Mouse (Mus musculus) left cerebral cortex, adult 11 months (tissue): ENCODE data around the gene Cbr2.
"Not testable (repeated sequence)": the region's sequence is repeated elsewhere in the genome, so short reads cannot be mapped to it uniquely, and the experiment has no call there.

ENCODE experiments used
- DNase-seq: peaks from one replicate; pipeline ENCODE4 v3.0.0; 2022; ENCODE audit warnings: low spot score

Cbr2 gene

GRCm38 (mm10) chr11:120731858-120732680, at the start of gene Cbr2:
Cbr2 (minus strand) TSS chr11:120732114.
- DNase-seq, result no peak

- not testable (repeated sequence) for DNase-seq
Measured at GRCm38 (mm10) chr11:120781361-120781760, 49.4 kb upstream of the Cbr2 start.

DNA sequence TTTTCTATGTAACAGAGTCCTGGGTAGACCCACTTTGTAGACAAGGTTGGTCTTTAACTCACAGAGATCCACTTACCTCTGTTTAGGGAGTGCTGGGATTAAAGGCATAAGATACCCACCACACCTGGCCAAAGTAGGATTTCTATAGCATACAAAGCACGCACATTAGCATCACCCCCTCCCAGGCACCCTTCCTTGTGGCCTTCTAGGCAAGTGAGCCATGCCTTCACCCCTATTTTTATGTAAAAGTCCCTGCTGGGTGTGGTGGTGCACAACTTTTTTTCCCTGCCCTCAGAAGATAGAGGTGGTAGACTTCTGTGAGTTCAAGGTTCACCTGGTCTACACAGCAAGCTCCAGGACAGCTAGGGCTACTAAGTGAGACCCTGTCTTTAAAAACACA, 48.0 kb upstream of the Cbr2 start:
- DNase-seq, result no peak

- DNase-seq, result no peak
Measured at GRCm38 (mm10) chr11:120777123-120777522, 45.2 kb upstream of the Cbr2 start.

DNA sequence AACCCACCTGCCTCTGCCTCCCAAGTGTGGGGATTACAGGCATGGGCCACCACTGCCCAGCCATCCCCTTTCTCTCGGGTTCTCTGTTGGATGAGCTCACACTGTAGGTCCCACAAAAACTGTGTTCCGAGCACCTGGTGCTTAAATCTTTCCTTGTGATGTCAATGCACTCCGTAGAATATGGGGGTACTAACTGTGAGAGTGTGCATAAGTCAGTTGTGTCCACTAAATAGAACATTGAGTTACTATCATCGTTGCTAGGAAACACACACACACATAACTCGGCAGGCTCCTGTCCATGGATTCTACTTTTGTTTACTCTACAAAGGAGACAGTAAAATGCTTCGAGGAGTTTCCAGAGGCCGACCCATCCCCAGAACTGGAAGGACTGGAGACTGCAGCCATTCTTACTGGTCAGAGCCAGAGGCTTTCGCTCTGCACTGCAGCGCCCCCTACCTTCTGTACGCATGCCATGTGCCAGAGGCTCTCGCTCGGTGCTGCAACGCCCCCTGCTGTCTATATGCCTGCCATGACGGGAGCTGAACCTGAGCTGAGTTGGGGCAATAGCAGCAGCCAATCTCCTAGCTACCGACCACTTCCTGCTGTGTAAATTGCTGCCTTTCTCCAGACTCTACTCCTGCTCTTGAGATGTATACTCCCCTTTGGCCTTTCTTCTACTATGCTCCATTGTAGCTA, 44.0 kb upstream of the Cbr2 start:
- peak; percentile 87 for DNase-seq

- DNase-seq, result no peak
Measured at GRCm38 (mm10) chr11:120773463-120774190, 41.7 kb upstream of the Cbr2 start.

DNA sequence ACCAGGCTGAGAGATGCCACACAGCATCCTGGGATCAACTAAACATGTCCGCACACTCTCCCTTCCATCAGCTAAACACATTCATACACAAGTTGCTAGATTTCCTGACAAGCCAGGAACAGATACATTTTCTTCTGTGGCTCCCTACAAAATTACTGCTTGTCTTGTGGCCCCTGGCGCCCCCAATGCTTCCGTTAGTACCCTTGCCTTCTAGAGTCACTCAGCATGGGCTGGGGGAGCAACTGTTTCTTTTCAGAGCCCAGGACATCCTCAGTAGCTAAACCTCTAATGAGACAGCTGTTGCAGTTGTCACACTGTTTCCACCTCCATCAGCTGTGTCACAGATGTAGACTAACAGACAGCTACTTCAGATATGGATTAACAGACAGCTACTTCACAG, 40.8 kb upstream of the Cbr2 start:
- DNase-seq, result no peak

DNA sequence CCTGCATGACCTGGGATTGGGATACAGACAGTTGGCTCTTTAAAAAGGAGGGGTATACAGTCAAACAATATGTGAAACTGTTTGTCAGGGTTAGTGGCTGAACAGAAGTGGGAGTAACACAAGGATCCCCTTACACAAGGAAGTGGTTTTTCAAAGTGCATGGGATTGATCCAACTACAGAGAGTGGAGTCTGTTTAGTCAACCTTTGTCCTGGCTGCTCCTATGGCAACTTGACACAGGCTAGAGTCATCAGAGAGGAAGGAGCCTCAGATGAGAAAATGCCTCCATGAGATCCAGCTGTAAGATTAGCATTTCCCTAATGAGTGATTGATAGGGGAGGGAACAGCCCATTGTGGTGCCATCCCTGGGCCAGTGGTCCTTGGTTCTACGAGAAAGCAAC, 36.3 kb upstream of the Cbr2 start:
- no peak for DNase-seq

DNA sequence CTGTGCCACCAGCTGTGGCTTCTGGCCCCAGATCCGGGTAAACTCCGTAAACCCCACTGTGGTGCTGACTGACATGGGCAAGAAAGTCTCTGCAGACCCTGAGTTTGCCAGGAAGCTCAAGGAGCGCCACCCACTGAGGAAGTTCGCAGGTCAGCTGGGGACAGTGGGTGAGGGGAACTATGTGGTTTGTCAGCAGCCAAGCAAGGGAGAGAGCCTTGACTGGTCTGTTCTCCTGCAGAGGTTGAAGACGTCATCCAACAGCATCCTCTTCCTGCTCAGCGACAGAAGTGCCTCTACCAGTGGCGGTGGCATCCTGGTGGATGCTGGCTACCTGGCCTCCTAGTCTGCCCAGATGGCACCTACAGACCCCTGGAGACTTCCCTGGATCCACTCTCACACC, 35.1 kb upstream of the Cbr2 start:
- DNase-seq, result not testable (repeated sequence)

- not testable (repeated sequence) for DNase-seq
Measured at GRCm38 (mm10) chr11:120763121-120763999, 31.4 kb upstream of the Cbr2 start.

DNA sequence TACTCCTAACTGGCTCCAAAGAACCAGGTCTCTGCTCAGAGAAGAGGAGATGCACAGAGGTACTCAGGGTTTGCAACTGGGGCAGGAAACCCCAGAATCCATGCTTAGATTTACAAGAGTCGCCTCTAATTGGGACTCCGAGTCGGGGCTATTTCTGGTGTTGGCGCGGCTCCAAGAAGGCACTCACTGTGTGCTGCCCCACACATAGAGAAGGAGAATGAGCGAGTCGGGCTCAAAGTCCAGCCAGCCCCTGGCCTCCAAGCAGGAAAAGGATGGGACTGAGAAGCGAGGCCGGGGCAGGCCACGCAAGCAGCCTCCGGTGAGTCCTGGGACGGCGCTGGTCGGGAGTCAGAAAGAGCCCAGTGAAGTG, 30.7 kb upstream of the Cbr2 start, which contains the start of gene Hmga1b:
TSS of gene Hmga1b (plus strand) at position 123 of the 370 bp plus-strand sequence.
- DNase-seq, result not testable (repeated sequence)

- DNase-seq, result no peak
Measured at GRCm38 (mm10) chr11:120761811-120762671, 30.1 kb upstream of the Cbr2 start.

DNA sequence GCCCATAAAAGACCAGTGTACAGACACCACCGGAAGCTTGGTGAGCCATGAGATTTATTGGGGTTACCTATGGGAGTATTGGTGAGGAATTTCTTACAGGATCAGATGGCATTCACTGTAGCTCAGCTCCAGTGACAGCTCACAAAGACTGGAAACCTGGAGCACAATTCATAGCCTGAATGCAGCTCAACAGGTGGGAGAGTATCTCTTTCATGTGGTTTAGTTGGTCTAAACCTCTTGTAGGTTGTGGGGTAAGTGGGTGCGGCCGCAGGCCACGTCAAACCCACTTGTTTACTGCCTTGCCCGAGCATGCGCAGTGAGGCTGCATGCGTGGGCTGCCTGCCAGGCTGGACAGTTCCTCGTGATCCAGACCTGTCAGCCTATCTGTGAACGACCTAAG, 28.3 kb upstream of the Cbr2 start:
- no peak for DNase-seq

- DNase-seq, result no peak
Measured at GRCm38 (mm10) chr11:120751606-120752005, 19.7 kb upstream of the Cbr2 start.

- no peak for DNase-seq
Measured at GRCm38 (mm10) chr11:120749430-120749829, 17.5 kb upstream of the Cbr2 start.

DNA sequence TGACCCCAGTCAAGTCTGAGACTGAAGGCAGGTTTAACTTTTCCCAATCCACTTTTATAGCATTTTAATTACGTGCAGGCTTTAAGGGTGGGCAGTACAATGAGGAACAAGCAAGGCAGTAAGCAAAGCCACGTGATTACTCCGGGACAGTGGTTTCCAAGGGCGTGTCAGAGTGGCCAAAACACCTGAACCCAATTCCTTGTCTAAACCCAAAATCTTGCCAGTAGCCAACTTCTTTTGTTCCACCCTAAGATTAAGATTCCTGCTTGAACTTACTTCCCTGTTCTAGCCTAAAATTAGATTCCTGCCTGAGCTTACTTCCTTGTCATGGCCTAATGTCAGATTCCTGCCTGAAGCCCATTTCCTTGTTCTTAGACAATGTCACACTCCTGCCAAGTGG, 16.1 kb upstream of the Cbr2 start:
- DNase-seq, result no peak

- DNase-seq, result no peak
Measured at GRCm38 (mm10) chr11:120744121-120744701, 12.3 kb upstream of the Cbr2 start.

DNA sequence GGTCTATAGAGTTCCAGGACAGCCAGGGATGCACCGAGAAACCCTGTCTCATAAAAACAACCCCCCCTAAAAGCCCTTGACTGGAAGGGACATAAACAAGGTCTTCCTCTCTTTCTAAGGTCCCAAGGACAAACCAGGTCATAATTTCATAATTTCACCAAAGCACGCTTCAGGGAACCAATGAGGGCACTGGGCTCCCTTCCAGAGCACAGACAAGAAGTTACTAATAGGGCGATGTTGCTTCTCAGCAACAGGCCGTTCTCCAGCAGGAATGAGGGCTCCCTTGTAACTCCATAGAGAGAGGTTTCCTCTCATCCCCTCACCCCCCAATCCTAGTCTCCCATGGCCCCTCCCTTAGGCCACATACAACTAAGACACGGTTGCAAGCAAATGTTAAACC, 9.1 kb upstream of the Cbr2 start:
- DNase-seq, result no peak

- no peak for DNase-seq
Measured at GRCm38 (mm10) chr11:120736424-120736823, 4.5 kb upstream of the Cbr2 start.

DNA sequence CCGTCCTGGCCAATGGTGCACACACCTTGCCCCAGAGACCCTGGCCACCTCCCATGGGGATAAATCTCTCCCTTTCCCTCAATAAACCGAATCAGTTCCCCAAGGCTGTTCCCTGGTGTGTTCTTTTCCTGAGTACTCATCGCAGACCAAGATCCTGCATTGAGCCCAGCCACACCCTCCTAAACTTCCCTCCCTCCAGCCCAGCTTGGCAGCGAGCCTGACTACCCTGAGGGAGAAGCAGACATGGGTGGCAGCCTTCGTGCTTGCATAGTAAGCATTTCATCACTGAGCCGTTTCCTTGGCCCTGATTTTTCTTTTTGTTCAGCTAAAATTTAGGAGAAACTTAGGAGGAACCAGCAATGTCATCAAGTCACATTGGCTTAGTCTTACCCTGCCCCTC, 1.6 kb upstream of the Cbr2 start:
- DNase-seq, result no peak
